Mouse (Mus musculus): ENCODE measurements around the gene Clca3a1. TPM values are rescaled to one million over a fixed set of nuclear protein-coding genes. Genes with fewer than 3 reads are reported as not detected.
"Not testable (repeated sequence)": the region's sequence is repeated elsewhere in the genome, so short reads cannot be mapped to it uniquely, and the experiment has no call there.

The Clca3a1 gene
- polyA plus RNA-seq (2015; fragmentation: Nextera tagmentation; extraction: Ambion mirVana) = 0.42 and 0.77 TPM in 2 replicates

- H3K36me3 ChIP-seq = no peaks in the 10 kb centered on the region
- no peaks in the 10 kb centered on the region for H3K27me3 ChIP-seq
- H3K4me2 ChIP-seq (replicated peaks) = no peak within 1 kb of the TSS
- no peaks in the 10 kb centered on the region for H3K9me3 ChIP-seq
- H3K27ac ChIP-seq = no peak within 1 kb of the TSS
- 71% methylated on average over 11 of the region's 11 CpGs for whole genome bisulfite sequencing
- H3K9ac ChIP-seq = no peak within 1 kb of the TSS
- H3K4me1 ChIP-seq = peaks cover 6% of the 10 kb centered on the region; the same call in 1 of the 2 replicates
- ATAC-seq (ENCODE audit: low FRiP score, low read depth) = no peak
- no peak within 1 kb of the TSS for H3K4me3 ChIP-seq
Measured at GRCm38 (mm10) chr3:144760592-144761309, at the start of gene Clca3a1. TSS of gene Clca3a1 (minus strand) at chr3:144760977.

- not testable (repeated sequence) for H3K4me2 ChIP-seq (replicated peaks); H3K9ac ChIP-seq; H3K9me3 ChIP-seq; H3K4me1 ChIP-seq; H3K36me3 ChIP-seq; H3K27me3 ChIP-seq; ATAC-seq (ENCODE audit: low FRiP score, low read depth); H3K27ac ChIP-seq; H3K4me3 ChIP-seq
- WGBS = 63% methylated on average over 16 of the region's 17 CpGs
Measured at GRCm38 (mm10) chr3:144808153-144808925, 47.6 kb upstream of the Clca3a1 start.

GRCm38 (mm10) chr3:144806626-144807025, 45.8 kb upstream of the Clca3a1 start:
- WGBS = 78% methylated on average over 2 of the region's 2 CpGs
- not testable (repeated sequence) for H3K4me1 ChIP-seq; H3K9me3 ChIP-seq; H3K4me3 ChIP-seq; H3K36me3 ChIP-seq; H3K9ac ChIP-seq; H3K4me2 ChIP-seq (replicated peaks); H3K27ac ChIP-seq; H3K27me3 ChIP-seq; ATAC-seq (ENCODE audit: low FRiP score, low read depth)

- Histone ChIP-seq H3K9ac (no peak overlapping the region), H3K4me3 (no peak overlapping the region), H3K27me3 (no peaks in the 10 kb centered on the region), H3K27ac (no peak overlapping the region), H3K4me2 (replicated peaks) (no peak overlapping the region), H3K9me3 (no peaks in the 10 kb centered on the region), H3K36me3 (no peaks in the 10 kb centered on the region), H3K4me1 (no peaks in the 10 kb centered on the region)
- ATAC-seq (ENCODE audit: low FRiP score, low read depth) = no peak
- WGBS = 27% methylated on average over 8 of the region's 8 CpGs
Measured at GRCm38 (mm10) chr3:144801861-144802260, 41.1 kb upstream of the Clca3a1 start.

- H3K9me3 ChIP-seq = no peaks in the 10 kb centered on the region
- 81% methylated on average over 11 of the region's 11 CpGs for WGBS
- ATAC-seq (ENCODE audit: low FRiP score, low read depth) = no peak
- no peak overlapping the region for H3K9ac ChIP-seq
- H3K36me3 ChIP-seq = no peaks in the 10 kb centered on the region
- no peak overlapping the region for H3K4me2 ChIP-seq (replicated peaks)
- no peaks in the 10 kb centered on the region for H3K4me1 ChIP-seq
- H3K27ac ChIP-seq = no peak overlapping the region
- no peaks in the 10 kb centered on the region for H3K27me3 ChIP-seq
- no peak overlapping the region for H3K4me3 ChIP-seq
Measured at GRCm38 (mm10) chr3:144785181-144786148, 24.7 kb upstream of the Clca3a1 start.

- Histone ChIP-seq H3K27me3 (no peaks in the 10 kb centered on the region), H3K9me3 (no peaks in the 10 kb centered on the region), H3K4me2 (replicated peaks) (no peak overlapping the region), H3K4me1 (peaks cover 6% of the 10 kb centered on the region; the same call in 1 of the 2 replicates), H3K9ac (no peak overlapping the region), H3K27ac (no peak overlapping the region), H3K36me3 (no peaks in the 10 kb centered on the region), H3K4me3 (no peak overlapping the region)
- ATAC-seq (ENCODE audit: low FRiP score, low read depth) = no peak
- 87% methylated on average over 4 of the region's 4 CpGs for WGBS
Measured at GRCm38 (mm10) chr3:144765161-144765560, 4.4 kb upstream of the Clca3a1 start.

- H3K9ac ChIP-seq = no peak overlapping the region
- H3K4me3 ChIP-seq = no peak overlapping the region
- no peak overlapping the region for H3K27ac ChIP-seq
- H3K9me3 ChIP-seq = no peaks in the 10 kb centered on the region
- ATAC-seq (ENCODE audit: low FRiP score, low read depth) = no peak
- peaks cover 6% of the 10 kb centered on the region; the same call in 1 of the 2 replicates for H3K4me1 ChIP-seq
- 33% methylated on average over 6 of the region's 6 CpGs for WGBS
- no peaks in the 10 kb centered on the region for H3K27me3 ChIP-seq
- no peaks in the 10 kb centered on the region for H3K36me3 ChIP-seq
- no peak overlapping the region for H3K4me2 ChIP-seq (replicated peaks)
Measured at GRCm38 (mm10) chr3:144761454-144761853, 677 bp upstream of the Clca3a1 start.

- no peaks in the 10 kb centered on the region for H3K36me3 ChIP-seq
- WGBS = 83% methylated on average over 3 of the region's 3 CpGs
- no peak for ATAC-seq (ENCODE audit: low FRiP score, low read depth)
- H3K27me3 ChIP-seq = no peaks in the 10 kb centered on the region
- H3K4me2 ChIP-seq (replicated peaks) = no peak overlapping the region
- no peak overlapping the region for H3K4me3 ChIP-seq
- H3K9me3 ChIP-seq = no peaks in the 10 kb centered on the region
- no peak overlapping the region for H3K9ac ChIP-seq
- H3K4me1 ChIP-seq = peaks cover 6% of the 10 kb centered on the region; the same call in 1 of the 2 replicates
- H3K27ac ChIP-seq = no peak overlapping the region
Measured at GRCm38 (mm10) chr3:144759719-144760118, 1.1 kb downstream of the Clca3a1 start.

GRCm38 (mm10) chr3:144756103-144756502, 4.7 kb downstream of the Clca3a1 start:
- 30% methylated on average over 8 of the region's 8 CpGs for WGBS
- H3K4me3 ChIP-seq; H3K36me3 ChIP-seq; H3K27me3 ChIP-seq; H3K4me1 ChIP-seq; H3K4me2 ChIP-seq (replicated peaks); H3K9ac ChIP-seq; ATAC-seq (ENCODE audit: low FRiP score, low read depth); H3K27ac ChIP-seq; H3K9me3 ChIP-seq: not testable (repeated sequence)

GRCm38 (mm10) chr3:144753120-144753519, 7.7 kb downstream of the Clca3a1 start:
- Histone ChIP-seq H3K27ac (no peak overlapping the region), H3K4me3 (no peak overlapping the region), H3K36me3 (no peaks in the 10 kb centered on the region), H3K9me3 (no peaks in the 10 kb centered on the region), H3K4me1 (no peaks in the 10 kb centered on the region), H3K4me2 (replicated peaks) (no peak overlapping the region), H3K27me3 (no peaks in the 10 kb centered on the region), H3K9ac (no peak overlapping the region)
- WGBS = 3% methylated on average over 2 of the region's 2 CpGs
- ATAC-seq (ENCODE audit: low FRiP score, low read depth) = no peak

GRCm38 (mm10) chr3:144749062-144749963, 11.5 kb downstream of the Clca3a1 start:
- not testable (repeated sequence) for H3K36me3 ChIP-seq; H3K4me2 ChIP-seq (replicated peaks); H3K9ac ChIP-seq; H3K27ac ChIP-seq; ATAC-seq (ENCODE audit: low FRiP score, low read depth); H3K9me3 ChIP-seq; H3K4me1 ChIP-seq; H3K4me3 ChIP-seq; H3K27me3 ChIP-seq
- 47% methylated on average over 19 of the region's 21 CpGs for WGBS
